Mouse (Mus musculus): ENCODE measurements around the gene Fam107b. TPM values are rescaled to one million over a fixed set of nuclear protein-coding genes. Genes with fewer than 3 reads are reported as not detected.

Fam107b gene
- polyA plus RNA-seq, 1 experiment from 2014 or later = 34.4 TPM

DNA sequence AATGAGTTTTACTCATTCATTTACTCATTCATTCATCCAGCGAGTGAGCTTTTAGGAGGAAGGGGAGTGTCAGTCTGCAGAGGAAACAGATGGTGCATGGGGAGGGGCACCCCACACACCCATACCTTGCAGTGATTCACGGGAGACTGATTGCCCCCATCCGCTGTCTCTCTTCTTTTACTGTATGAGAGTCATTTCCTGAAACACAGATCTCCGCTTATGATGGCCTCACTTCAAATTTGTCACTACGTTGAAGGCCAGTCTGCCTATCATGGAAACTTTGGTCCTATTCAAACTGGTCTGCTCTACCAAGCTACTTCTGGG is 230.2 kb downstream of the Fam107b start:
- H3K4me1 ChIP-seq (ENCODE audit: control insufficient read depth, insufficient read depth, low read length) = no peaks in the 10 kb centered on the region
- H3K27me3 ChIP-seq (ENCODE audit: control insufficient read depth, insufficient read depth, low read length) = no peaks in the 10 kb centered on the region
- peak; percentile 44; the same call in 1 of the 2 replicates for ATAC-seq (ENCODE audit: low read depth)
- H3K27ac ChIP-seq (ENCODE audit: low read depth, low read length) = no peak overlapping the region
- no peaks in the 10 kb centered on the region for H3K36me3 ChIP-seq (ENCODE audit: control insufficient read depth, insufficient read depth, low read length)
- no peak overlapping the region for H3K9ac ChIP-seq (replicated peaks; ENCODE audit: low read depth, low read length)
- 44% methylated on average over 5 of the region's 5 CpGs for WGBS
- H3K9me3 ChIP-seq (ENCODE audit: control insufficient read depth, low read length) = no peaks in the 10 kb centered on the region
- no peak overlapping the region for H3K4me3 ChIP-seq (ENCODE audit: low read depth, low read length)
- no peak overlapping the region for H3K4me2 ChIP-seq (ENCODE audit: low read depth, low read length)

DNA sequence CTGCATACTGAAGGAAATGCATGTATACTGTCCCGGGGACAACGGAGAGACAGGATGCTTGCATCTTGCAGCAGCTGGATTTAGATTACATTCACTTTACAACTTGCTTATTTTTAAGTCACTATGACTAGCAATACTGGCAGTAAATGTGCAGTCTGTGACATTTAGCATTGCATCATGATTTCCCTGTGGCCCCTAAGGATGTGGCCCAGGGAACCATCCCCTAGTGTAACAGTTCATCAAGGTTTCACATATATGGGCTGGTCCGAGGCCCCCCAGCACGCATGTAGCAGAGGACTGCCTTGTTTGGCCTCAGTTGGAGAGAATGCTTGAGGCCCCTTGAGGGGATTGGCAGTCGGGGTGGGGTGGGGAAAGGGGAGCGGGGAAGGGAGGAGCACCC is 235.5 kb downstream of the Fam107b start:
- 71% methylated on average over 6 of the region's 6 CpGs for WGBS
- no peaks in the 10 kb centered on the region for H3K9me3 ChIP-seq (ENCODE audit: control insufficient read depth, low read length)
- H3K27ac ChIP-seq (ENCODE audit: low read depth, low read length) = no peak overlapping the region
- H3K4me1 ChIP-seq (ENCODE audit: control insufficient read depth, insufficient read depth, low read length) = no peaks in the 10 kb centered on the region
- no peak overlapping the region for H3K4me3 ChIP-seq (ENCODE audit: low read depth, low read length)
- ATAC-seq (ENCODE audit: low read depth) = no peak
- H3K9ac ChIP-seq (replicated peaks; ENCODE audit: low read depth, low read length) = no peak overlapping the region
- no peak overlapping the region for H3K4me2 ChIP-seq (ENCODE audit: low read depth, low read length)
- no peaks in the 10 kb centered on the region for H3K36me3 ChIP-seq (ENCODE audit: control insufficient read depth, insufficient read depth, low read length)
- no peaks in the 10 kb centered on the region for H3K27me3 ChIP-seq (ENCODE audit: control insufficient read depth, insufficient read depth, low read length)

DNA sequence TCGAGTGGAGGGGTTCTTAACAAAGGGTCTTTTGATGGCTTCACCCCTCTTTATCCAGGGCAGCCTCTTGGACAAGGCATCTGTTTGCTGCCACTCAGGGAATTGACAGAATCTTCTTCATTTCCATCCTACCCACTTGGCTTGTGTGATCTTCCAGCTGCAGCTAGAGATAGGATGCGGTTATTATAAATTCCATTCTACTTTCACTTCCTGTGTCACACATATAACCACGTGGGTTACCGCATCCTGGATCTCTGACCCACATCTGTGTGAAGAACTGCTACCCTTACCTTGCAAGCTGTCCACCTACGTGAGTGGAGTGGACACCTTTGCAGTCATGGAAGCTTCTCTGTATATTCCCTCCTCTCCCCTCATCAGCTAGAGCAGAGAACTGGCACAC is 240.0 kb downstream of the Fam107b start:
- Histone ChIP-seq H3K27ac (ENCODE audit: low read depth, low read length) (no peak overlapping the region), H3K36me3 (ENCODE audit: control insufficient read depth, insufficient read depth, low read length) (no peaks in the 10 kb centered on the region), H3K4me3 (ENCODE audit: low read depth, low read length) (no peak overlapping the region), H3K4me2 (ENCODE audit: low read depth, low read length) (no peak overlapping the region), H3K4me1 (ENCODE audit: control insufficient read depth, insufficient read depth, low read length) (no peaks in the 10 kb centered on the region), H3K27me3 (ENCODE audit: control insufficient read depth, insufficient read depth, low read length) (no peaks in the 10 kb centered on the region), H3K9me3 (ENCODE audit: control insufficient read depth, low read length) (no peaks in the 10 kb centered on the region), H3K9ac (replicated peaks; ENCODE audit: low read depth, low read length) (no peak overlapping the region)
- no peak for ATAC-seq (ENCODE audit: low read depth)
- 72% methylated on average over 5 of the region's 5 CpGs for WGBS

DNA sequence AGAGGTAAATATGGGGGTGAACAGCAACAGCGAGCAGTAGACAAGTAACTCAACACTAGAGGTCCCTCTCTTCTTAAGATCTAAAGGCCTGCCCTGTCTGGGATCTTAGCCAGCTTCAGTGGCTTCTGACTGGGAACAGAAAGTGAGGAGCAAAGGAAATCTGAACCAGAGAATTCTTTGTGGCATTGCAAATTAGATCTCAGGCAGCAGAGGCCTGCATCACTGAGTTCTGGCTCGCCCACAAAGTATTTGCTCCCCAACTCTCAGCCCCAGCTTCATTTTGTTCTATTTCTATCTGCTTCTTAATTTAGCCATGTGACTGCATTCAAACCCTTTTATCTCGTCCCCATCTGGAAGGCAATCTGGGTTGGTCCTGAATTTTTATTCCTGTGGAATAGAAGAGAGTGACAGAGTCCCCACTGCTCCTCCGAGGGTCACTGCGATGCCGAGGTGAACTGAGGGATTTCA is 245.9 kb downstream of the Fam107b start:
- Histone ChIP-seq H3K9me3 (ENCODE audit: control insufficient read depth, low read length) (no peaks in the 10 kb centered on the region), H3K27ac (ENCODE audit: low read depth, low read length) (no peak overlapping the region), H3K9ac (replicated peaks; ENCODE audit: low read depth, low read length) (no peak overlapping the region), H3K4me2 (ENCODE audit: low read depth, low read length) (no peak overlapping the region), H3K4me3 (ENCODE audit: low read depth, low read length) (no peak overlapping the region), H3K4me1 (ENCODE audit: control insufficient read depth, insufficient read depth, low read length) (no peaks in the 10 kb centered on the region), H3K36me3 (ENCODE audit: control insufficient read depth, insufficient read depth, low read length) (no peaks in the 10 kb centered on the region), H3K27me3 (ENCODE audit: control insufficient read depth, insufficient read depth, low read length) (no peaks in the 10 kb centered on the region)
- 68% methylated on average over 6 of the region's 6 CpGs for WGBS
- ATAC-seq (ENCODE audit: low read depth) = peak; percentile 77; the same call in 1 of the 2 replicates

DNA sequence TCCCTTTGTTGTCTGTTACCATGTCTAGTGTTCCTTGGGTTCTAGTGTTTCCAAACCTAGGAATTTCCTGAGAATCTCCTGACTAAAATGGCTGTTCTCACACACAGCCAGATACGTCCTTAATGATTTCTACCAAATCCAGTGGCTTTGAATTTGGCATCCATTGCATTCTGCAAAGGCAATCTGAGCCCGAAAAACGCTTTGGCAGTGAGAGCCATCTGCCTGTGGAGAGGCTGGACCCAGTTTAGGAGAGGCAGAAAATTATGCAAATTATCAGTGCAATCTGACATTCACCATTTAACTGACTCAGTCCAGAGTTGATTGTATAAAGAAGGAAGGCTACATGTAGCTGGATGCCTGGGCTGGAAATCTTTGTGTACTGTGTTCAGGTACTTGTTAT is 247.3 kb downstream of the Fam107b start:
- Histone ChIP-seq H3K27ac (ENCODE audit: low read depth, low read length) (no peak overlapping the region), H3K9ac (replicated peaks; ENCODE audit: low read depth, low read length) (no peak overlapping the region), H3K4me3 (ENCODE audit: low read depth, low read length) (no peak overlapping the region), H3K4me1 (ENCODE audit: control insufficient read depth, insufficient read depth, low read length) (no peaks in the 10 kb centered on the region), H3K9me3 (ENCODE audit: control insufficient read depth, low read length) (no peaks in the 10 kb centered on the region), H3K27me3 (ENCODE audit: control insufficient read depth, insufficient read depth, low read length) (no peaks in the 10 kb centered on the region), H3K4me2 (ENCODE audit: low read depth, low read length) (no peak overlapping the region), H3K36me3 (ENCODE audit: control insufficient read depth, insufficient read depth, low read length) (no peaks in the 10 kb centered on the region)
- ATAC-seq (ENCODE audit: low read depth) = no peak
- 78% methylated on average over 3 of the region's 3 CpGs for WGBS

DNA sequence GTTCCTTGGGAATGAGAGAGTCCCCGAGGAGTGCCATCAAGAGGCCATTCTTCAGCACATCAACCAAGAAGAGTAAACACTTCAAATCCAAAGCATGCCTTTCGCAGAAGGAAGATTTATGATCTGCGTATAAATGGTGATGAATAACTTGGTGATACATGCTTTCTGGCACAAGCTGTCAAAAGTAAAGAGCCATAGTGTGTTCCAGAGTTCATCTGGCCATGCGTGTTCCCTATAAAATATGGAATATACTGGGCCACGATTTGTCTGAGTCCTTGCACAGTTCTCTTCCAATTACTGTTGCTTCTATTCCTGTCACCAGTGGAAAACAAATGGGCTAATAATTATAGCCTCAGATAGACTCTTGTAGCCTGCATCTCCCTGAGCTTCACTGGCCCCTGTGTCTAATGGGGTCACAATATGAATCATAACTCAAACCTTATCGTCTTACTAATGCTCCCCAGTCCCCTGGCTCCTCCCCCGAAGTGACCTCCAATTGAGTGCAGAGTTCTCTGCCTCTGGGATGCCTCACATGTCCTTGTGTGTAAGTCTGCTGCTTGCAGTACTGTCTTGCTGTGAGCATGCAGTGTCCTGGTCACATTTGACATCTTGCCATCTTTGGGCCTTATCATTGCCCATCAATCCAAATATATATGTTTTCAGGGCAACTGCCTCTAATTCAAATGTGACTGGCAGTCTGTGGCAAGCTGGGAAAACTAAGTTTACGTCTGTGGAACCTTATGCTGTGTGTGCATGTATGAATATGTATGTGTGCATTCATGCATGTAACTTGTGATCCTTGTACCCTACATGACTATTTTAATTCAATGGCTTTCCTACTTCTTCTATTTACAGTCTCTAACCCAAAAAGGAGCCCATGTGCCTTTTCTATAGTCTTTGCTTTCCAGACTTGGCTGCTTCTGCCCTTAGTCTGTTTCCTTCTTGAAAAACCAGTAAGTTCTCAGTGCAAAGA is 252.5 kb downstream of the Fam107b start:
- Histone ChIP-seq H3K9me3 (ENCODE audit: control insufficient read depth, low read length) (no peaks in the 10 kb centered on the region), H3K36me3 (ENCODE audit: control insufficient read depth, insufficient read depth, low read length) (no peaks in the 10 kb centered on the region), H3K27me3 (ENCODE audit: control insufficient read depth, insufficient read depth, low read length) (no peaks in the 10 kb centered on the region), H3K4me2 (ENCODE audit: low read depth, low read length) (no peak overlapping the region), H3K4me1 (ENCODE audit: control insufficient read depth, insufficient read depth, low read length) (no peaks in the 10 kb centered on the region), H3K4me3 (ENCODE audit: low read depth, low read length) (no peak overlapping the region), H3K27ac (ENCODE audit: low read depth, low read length) (no peak overlapping the region), H3K9ac (replicated peaks; ENCODE audit: low read depth, low read length) (no peak overlapping the region)
- peak; percentile 66 for ATAC-seq (ENCODE audit: low read depth)
- 43% methylated on average over 8 of the region's 8 CpGs for WGBS

Other genes with a start within 250 kb of the Fam107b start
- gene Rpp38, start 237.8 kb upstream of the Fam107b start, polyA plus RNA-seq (2014; fragmentation: Nextera tagmentation; extraction: Ambion mirVana) = 13.9 and 16.3 TPM in 2 replicates
- 2.3 and 5.4 TPM in 2 replicates for gene Acbd7, start 234.3 kb upstream of the Fam107b start, polyA plus RNA-seq (2014; fragmentation: Nextera tagmentation; extraction: Ambion mirVana)
- gene Olah, start 173.3 kb upstream of the Fam107b start, polyA plus RNA-seq (2014; fragmentation: Nextera tagmentation; extraction: Ambion mirVana) = not detected in 2 replicates
- gene Meig1, start 147.8 kb upstream of the Fam107b start, polyA plus RNA-seq (2014; fragmentation: Nextera tagmentation; extraction: Ambion mirVana) = 2.8 and 4.3 TPM in 2 replicates
- gene Dclre1c, start 146.4 kb upstream of the Fam107b start, polyA plus RNA-seq (2014; fragmentation: Nextera tagmentation; extraction: Ambion mirVana) = 8.7 and 9.8 TPM in 2 replicates
- 7.8 and 10.1 TPM in 2 replicates for gene Suv39h2, start 95.5 kb upstream of the Fam107b start, polyA plus RNA-seq (2014; fragmentation: Nextera tagmentation; extraction: Ambion mirVana)
- 7.5 and 8.8 TPM in 2 replicates for gene Gm45902, start 57.7 kb upstream of the Fam107b start, polyA plus RNA-seq (2014; fragmentation: Nextera tagmentation; extraction: Ambion mirVana)
- 63.8 and 66.5 TPM in 2 replicates for gene Hspa14, start 57.7 kb upstream of the Fam107b start, polyA plus RNA-seq (2014; fragmentation: Nextera tagmentation; extraction: Ambion mirVana)
- gene Cdnf, start 57.5 kb upstream of the Fam107b start, polyA plus RNA-seq (2014; fragmentation: Nextera tagmentation; extraction: Ambion mirVana) = 0.11 and 0.12 TPM in 2 replicates